Mouse (Mus musculus) thymus, adult 18-20 months (tissue): ENCODE data around the gene Fbxo6.
"Not testable (repeated sequence)": the region's sequence is repeated elsewhere in the genome, so short reads cannot be mapped to it uniquely, and the experiment has no call there.

Experiments used
- DNase-seq, 2 experiments: peaks; one replicate each; pipeline ENCODE4 v3.0.0; 2022; ENCODE audit warnings: mixed read lengths in 2 of 2

Fbxo6 gene

DNA sequence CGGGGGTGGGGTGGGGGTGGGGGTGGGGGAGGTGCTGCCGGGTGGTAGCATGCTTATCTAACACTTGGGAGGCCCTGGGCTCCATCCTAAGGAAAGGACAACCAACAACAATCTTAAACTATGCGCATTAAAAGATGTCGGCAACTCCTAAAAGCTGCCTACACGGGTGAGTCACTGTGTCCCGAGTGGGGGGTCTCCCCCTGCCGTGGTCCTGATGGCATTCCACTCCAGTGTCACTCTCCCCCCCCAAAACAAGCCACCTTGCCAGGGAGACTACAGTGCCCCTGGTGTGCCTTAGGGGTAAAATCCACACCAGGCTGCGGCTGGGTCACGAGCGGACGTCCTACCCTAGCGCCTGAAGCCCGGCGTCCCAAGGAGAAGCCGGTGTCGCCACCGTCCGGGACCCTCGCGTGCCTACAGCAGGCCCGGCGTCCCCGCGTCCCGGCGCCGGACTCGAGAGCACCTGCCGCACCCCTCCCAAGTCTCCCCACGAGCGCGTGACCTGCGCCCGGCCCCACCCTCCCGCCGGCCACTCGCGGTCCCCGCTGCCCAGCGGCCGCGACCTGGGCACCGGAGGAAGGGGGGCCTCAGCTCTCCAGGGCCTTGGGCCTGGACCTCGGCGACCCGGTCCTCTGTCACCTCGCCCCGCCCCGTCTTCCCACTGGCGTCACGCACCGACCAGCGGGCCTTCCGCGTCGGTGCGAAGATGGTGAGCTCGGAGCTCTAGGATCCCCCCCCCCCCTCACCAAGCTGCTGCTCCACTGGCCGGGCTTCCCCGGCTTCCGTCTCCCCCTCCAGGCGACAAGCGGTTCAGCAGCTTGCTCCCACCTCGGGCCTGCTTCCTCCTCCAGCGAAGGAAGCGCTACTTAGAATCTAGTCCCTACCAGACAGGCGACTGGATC is at the start of gene Fbxo6:
Gene Fbxo6, minus strand, starts transcription at position 874 of the 902 bp plus-strand sequence.
- DNase-seq = peak; percentile 74 to 84

DNA sequence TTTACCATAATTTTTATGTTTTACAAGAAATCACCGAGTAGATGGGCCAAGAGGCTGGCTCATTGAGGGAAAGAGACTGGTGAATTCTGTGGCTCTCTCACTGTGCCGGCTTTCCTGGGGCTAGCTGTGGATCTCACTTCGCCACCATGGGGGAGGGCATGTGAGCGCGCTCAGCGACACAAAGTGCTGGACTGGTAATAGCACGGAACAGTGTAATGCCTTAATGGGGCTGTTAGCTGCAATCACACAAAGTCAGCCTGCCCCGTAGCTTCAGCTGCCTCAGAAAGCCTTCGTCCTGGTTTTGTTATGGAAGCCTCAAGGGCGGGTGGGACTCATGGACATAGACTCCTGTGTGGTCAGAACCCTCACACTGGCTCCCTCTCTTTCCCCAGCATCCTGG is 46.8 kb upstream of the Fbxo6 start:
- no peak for DNase-seq

DNA sequence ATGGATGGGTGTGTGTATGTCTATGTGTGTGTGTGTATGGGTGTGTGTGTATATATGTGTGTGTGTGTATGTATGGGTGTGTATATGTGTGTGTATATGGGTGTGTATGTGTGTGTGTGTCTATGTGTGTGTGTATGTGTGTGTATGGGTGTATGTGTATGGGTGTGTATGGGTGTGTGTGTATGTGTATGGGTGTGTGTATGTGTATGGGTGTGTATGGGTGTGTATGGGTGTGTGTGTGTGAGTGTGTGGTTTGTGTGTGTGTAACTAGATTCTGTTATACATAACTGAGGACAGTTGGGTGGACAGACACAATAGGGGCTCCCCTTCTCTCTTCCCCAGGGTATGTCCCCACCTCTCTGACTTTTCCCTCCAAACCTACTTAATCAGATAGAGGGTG is 42.5 kb upstream of the Fbxo6 start:
- DNase-seq = no peak

DNA sequence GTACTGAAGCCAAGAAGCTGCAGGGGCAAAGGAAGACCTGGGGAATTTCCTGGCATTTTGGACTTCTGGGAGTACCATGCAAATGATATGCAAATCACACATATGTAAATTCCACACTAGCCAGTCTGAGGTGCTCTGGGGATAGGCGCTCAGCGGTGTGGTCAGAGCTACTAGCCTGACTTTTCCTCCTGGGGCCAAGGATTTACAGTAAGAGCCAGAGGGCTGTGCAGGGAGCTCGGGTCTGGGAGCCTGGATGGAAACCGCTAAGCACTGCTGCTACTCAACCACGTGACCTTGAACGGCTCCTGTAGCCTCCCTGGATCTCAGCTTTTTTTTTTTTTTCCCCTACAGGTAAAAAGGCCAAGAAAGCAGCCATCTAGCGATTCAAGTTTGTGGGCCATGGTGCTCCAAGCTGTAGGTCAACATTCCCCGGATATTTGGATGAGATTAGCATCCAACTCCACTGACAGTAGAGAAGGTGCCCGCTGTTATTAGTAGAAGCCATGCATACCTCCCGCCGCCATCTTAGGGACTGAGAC is 40.8 kb upstream of the Fbxo6 start:
- DNase-seq = no peak

DNA sequence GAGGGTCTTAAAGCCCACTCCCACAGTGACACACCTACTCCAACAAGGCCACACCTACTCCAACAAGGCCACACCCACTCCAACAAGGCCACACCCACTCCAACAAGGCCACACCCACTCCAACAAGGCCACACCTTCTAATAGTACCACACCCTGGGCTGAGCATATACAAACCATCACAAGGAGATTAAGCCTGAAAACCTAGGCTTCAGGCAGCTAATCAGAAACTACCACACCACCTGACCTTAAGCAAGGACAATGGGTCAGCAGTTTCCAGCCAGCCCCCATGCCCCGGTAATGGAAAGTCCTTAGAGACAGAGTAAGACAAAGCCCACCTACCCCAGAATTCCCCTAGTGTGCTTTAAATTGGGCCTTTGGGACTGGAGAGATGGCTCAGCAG is 36.8 kb upstream of the Fbxo6 start:
- not testable (repeated sequence) for DNase-seq

DNA sequence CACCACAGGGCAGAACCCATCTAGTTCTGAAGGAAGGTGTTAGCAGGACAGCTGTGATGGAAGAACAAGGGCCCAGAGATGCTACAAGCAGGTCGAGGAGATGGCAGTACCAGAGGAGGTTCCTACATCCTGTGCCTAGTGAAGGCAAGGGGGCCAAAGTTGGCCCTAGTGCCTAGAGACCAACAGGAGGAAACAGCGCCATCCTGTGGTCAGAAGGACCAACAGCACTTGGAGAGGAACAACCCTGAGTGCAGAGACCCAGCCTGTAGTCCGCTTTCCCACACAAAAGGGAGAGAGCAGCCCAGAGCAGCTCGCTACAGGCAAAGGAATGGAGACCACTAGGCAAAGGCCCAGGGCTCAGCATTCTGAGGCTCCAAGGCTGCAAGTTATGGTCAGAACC is 33.9 kb upstream of the Fbxo6 start:
- DNase-seq = no peak

DNA sequence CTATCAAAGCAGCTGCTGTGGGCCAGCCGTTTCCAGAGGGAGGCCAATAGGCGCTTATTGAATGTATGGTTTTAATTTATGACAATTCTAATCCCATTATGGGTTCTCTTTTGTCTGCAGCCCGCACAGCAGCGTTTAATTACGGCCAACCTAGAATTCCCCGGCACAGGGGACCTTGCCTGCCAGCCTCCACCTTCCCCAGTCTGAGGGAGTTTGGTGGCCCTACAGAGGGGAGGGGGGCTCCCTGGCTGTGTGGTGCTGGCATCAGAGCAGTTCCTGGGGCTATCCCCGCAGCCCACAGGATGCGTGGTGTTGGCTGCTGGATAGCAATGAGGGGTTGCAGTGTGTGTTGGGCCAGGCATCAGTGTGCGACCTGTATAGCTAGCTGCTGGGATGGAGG is 32.6 kb upstream of the Fbxo6 start:
- no peak for DNase-seq

DNA sequence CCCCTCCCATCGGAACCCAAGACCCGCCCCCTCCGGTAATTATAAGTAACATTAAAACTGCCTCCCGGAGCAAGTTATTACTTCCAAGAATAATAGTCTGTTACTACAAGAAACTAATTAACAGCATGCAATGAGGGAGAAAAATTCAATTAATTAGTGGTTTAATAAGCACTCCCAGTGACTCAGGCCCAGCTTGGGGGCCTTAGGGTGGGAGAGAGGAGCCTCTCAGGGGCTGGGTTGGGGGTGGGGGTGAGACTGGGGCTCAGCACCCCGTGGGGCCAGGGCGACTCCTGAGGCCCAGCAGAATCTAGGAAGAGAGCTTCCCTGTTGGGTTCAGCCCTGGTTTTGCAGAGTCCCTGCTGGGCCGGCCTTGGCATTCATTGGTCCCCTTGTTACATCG is 30.4 kb upstream of the Fbxo6 start:
- no peak for DNase-seq

DNA sequence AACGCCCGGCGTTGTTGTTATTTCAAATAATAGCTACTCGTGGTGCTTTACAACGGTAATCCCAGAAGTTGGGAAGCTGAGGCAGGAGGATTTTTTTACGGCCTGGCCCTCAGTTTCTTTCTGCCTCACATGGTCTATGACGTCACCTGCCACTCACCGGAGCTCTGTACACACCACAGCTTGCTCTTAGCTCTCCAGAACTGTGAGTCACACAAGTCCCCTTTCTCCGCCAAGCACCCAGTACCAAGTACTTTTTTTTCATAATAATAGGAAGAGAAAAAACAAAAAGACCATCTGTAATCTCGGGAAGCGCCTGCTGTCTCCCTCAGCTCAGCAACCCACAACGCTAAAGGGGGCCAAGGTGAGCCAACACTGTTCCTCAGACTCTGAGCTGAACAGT is 29.5 kb upstream of the Fbxo6 start:
- no peak for DNase-seq

DNA sequence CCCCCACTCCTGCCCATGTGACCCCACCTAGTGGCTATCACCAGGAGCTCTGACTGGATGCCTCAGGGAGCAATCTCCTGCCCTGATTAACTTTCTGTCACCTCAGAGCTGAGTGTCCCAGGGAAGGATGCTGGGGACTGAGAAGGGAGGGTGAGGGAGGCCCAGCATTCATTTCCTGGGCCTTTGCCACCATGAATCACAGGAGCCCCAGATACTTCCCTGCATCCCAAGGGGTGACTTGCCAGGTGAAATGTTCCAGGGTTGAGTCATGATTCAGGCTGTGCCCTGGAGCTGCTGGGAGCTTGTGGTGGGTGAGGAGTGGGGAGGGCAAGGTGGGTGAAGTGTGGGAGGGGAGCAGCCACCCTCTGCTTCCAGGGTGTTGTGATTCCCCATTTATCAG is 25.8 kb upstream of the Fbxo6 start:
- no peak for DNase-seq

DNA sequence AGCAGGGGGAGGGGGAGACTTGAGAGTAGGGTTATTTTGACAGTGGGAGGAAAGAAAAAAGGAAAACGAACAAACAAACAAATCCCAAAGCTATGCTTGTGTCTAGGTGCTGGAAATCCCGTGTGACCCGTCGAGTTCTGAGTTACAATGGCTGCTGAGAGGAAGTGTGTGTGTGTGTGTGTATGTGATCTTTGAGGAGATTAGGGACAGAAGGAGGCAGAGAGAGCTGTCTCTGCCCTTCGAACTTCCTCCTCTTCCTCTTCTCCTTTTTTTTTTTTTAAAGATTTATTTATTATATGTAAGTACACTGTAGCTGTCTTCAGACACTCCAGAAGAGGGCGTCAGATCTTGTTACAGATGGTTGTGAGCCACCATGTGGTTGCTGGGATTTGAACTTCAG is 24.7 kb upstream of the Fbxo6 start:
- not testable (repeated sequence) for DNase-seq

DNA sequence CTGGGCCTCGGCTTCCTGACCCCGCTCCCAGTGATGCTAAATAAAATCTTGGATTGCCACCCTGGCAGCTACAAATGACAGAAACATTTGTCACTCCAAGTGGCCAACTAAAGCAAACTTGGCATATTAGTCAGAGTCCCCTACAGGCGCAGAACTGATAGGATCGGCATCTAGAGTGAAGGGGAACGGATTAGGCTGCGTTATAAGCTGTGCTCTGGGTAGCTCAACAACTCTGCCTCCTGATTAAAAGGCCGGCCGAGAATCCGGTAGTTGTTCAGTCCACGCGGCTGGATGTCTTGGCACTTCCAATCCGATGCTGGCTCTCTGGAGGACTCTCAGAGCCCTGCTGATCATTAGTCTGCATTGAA is 22.5 kb upstream of the Fbxo6 start:
- DNase-seq = no peak

DNA sequence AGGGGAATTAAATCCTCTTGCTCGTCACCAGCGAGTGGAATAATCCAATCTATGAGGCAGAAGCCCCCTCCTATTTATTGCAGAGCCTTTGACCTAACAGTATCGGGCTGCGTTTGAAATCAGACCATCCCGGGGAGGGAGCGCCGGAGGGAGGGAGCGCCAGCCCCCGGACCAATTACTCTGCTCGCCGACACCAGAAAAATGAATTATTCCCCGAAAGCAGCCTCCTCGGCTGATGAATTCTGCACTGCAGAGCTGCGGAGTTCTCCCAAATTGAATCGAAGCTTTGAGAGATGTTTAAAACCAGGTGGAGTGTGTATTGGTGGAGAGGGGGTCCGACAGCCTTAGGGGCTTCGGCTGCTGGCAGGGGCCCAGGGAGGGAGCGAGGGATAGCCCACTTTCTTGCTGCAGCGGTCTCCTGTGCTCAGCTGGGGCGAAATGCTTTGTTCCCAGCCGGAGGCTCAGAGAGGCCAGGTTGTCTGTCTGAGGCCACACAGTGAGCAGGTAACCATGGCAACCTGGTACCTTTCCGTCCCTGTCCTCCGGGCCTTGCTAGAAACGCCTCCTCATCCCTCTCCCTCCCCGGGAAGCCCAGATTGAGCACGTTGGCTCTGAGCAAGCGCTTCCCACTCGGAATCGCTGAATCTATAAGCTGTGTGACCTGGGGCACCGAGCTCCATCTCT is 22.0 kb upstream of the Fbxo6 start:
- no peak for DNase-seq

DNA sequence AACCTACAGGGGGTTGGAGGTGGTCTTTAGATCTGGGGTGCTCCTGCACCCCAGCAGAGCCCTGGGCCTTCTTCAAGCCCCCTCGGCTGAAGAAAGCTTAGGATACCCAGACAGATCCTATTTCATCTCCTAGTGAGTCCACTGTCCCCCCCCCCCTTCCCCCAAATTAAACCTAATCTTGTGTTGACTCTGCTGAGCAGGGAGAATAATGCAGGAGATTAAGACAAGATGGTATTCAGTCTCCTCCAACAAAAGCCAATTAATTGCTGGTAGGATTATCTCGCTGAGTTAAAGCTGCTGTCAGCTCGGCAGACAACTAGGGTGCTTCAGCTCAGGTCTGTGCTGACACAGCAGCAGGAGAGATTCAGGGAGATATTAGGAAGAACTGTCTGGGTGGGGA is 19.3 kb upstream of the Fbxo6 start:
- no peak for DNase-seq

DNA sequence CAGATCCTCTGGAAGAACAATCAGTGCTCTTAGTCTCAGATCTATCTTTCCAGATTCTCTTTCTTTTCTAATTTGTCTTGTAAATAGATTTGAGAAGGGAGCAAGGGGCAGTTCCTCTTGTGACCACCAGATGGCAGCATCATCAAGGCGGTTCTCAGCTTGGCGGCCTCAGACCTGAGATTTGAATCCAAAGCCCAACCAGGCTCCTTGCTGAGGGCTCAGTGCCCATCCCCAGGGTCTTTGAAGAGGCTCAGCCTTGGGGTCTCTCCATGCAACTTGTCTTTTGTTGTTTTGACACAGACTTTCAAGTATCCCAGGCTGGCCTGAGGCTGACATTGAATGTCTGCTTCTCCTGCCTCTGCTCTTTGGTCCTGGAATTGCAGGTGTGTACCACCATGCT is 18.9 kb upstream of the Fbxo6 start:
- no peak for DNase-seq

DNA sequence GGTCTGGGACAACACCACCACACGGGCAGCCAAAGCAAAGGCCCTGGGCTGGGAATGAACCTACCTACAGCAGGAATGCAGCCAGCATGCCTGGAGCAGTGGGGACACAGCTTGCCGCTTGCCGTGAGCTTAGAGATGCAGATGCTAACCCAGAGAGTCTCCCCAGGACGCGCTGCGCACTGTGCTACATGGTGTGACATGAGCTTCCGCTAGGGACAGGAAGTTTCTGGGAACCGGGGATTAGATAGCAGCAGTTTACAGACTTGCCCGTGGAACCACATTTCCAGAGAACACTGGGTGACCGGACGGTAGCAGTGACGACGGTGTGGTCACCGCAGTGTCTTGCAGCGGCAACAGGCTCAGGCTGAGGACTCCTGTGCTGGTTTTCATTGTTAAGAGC is 17.6 kb upstream of the Fbxo6 start:
- no peak for DNase-seq

DNA sequence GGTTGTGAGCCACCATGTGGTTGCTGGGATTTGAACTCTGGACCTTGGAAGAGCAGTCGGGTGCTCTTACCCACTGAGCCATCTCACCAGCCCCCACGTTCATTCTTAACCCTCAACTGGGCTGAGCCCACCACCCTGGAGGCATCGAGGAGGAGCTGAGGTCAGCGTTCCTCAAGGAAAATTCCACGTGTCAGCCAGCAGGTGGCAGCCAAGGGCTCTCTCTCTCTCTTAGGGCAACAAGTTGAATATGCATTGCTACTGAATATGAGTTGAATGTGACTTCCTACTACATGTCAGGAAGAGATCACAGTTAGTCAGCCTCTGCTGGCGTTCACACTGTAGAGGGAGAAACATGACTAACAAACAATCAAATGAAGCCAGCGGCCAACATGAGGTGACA is 16.3 kb upstream of the Fbxo6 start:
- no peak for DNase-seq

DNA sequence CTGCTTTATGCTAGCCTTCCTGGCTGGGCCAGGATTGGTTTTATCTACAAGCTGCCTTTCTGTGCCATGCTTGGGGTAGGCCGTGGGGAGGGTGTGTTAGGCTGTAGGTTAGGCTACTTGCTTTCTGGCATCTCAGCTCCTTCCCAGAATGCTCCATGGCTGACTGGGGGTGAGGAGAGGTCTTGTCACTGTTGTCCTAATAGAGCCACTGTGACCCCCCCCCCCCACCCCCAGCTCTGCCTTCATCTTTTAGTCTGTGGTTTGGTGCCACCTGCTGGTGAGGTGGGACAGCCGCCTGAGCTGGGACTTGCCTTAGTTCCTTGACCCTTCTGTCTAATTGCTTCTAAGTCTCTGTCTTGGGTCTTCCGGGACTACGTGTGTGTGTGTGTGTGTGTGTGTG is 15.0 kb upstream of the Fbxo6 start:
- DNase-seq = peak in 1 of 2 experiments; percentile 44

DNA sequence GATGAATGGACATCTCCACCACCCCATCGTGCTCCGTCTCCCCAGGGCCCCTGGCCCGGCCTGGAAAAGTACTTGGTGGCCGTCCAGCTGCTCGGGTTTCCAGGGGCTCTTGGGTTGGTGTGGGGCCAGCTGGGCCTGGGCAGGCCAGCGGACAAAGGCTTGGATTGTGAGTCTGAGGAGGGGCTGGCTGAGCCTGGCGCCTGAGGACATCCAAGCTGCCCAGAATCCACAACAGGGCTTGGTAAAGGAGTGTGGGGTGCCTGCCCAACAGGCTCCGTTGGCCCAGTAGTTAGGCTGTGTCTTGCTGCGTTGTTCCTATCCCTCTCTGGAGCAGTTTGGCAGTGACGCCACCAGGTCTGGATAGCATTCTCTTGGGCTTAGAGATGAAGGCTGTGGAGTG is 14.5 kb upstream of the Fbxo6 start:
- no peak for DNase-seq

DNA sequence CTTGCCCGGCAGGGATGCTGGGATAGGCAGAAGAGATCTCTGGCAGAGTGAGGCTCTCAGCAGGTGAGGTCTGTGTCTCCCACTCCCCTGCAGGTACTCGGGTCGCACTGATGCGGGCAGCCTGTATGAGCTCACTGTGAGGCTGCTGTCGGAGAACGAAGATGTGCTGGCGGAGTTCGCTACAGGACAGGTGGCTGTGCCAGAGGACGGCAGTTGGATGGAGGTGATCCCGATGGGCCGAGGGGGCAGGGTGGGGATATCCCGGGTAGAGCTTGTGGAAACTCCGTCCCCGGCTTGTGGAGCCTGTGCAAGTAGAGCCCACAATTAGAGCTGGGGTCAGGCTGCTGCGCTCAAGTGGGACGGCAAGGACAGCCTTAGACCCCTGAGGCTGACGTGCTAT is 13.6 kb upstream of the Fbxo6 start:
- DNase-seq = no peak

DNA sequence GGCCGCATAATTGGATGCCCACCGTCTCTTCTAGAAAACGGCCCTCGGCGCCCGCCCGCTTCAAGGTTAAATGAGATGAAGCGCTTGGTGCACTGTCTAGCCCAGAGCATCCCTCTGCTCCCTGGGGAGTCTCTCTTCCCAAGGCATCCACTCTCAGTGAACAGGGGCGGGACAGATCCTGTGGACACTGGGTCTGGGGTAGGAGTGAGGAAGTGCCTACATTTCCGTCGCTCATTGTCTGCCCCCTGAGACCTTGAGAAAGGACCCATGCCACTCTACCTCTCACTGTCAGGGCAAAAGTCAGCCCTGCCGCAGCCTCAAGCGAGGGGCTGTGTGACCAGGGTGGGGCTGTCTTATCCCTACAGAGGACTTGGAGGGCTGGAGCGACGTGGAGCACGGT is 12.5 kb upstream of the Fbxo6 start:
- DNase-seq = no peak

DNA sequence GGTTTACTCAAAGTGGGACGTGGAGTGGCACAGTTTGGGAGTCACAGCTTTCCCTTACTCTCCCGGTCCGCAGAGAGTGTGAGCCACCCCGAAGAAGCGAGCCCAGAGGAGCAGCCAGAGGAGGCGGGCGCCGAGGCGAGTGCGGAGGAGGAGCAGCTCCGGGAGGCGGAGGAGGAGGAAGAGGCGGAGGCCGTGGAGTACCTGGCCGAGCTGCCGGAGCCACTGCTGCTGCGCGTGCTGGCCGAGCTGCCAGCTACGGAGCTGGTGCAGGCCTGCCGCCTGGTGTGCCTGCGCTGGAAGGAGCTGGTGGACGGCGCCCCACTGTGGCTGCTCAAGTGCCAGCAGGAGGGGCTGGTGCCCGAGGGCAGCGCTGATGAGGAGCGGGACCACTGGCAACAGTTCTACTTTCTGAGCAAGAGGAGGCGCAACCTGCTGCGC is 12.1 kb upstream of the Fbxo6 start:
- peak; percentile 62 to 67 for DNase-seq

DNA sequence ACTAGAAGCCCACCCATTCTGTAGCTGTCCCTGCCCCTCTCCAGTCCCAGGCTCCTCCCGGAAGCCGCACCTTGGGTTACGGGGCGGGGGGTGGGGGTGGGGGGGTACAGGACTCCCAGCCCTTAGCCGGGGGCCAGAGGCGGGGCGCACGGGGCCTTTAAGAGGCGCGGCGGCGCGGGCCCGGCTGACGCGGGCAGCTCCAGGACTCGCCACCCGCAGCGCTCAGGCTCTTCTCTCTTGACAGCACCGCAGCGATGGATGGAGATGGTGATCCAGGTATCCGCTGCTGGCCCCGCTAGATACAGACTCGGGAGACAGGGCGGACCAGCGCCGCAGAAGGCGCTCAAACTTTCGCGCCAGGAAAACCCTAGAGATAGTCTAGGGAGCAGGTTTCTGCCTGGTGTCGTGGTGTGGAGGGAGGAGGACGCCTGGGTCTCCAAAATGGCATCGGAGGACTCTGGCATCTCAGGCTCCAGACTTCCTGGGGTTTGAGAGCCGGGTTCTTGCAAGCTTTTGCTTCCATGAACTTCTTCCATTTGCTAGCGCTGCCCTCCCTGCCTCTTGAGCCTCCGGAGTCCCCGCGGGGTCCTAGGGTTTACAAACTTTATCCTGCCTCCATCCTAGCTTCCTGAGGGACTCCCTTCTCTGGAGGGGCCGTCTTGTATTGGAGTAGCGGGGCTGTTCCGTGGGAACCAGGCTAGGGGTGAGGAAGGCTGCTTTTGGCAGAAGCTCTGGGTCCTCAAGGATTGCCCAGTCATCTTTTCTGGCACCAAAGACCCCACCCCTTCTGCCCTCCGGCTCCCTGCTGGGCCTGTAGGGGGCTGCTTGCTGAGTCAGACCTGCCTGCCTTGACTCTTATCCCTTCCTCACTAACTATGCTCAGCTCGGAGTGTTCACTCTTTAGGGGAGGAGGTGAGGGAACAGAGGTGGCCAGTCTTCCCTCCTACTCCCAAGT is 8.8 kb upstream of the Fbxo6 start, which contains the start of the genes Fbxo44 and Fbxo2:
Gene Fbxo44, minus strand, starts transcription at position 47 of the 955 bp plus-strand sequence.
Gene Fbxo2, plus strand, starts transcription at position 186 of the 955 bp plus-strand sequence.
- DNase-seq = no peak
